Mouse (Mus musculus): Measurements from ENCODE around the gene Kcnmb4.
A peak's percentile ranks its signal among the peaks of the same experiment; 100 is the strongest.

The Kcnmb4 gene

DNA sequence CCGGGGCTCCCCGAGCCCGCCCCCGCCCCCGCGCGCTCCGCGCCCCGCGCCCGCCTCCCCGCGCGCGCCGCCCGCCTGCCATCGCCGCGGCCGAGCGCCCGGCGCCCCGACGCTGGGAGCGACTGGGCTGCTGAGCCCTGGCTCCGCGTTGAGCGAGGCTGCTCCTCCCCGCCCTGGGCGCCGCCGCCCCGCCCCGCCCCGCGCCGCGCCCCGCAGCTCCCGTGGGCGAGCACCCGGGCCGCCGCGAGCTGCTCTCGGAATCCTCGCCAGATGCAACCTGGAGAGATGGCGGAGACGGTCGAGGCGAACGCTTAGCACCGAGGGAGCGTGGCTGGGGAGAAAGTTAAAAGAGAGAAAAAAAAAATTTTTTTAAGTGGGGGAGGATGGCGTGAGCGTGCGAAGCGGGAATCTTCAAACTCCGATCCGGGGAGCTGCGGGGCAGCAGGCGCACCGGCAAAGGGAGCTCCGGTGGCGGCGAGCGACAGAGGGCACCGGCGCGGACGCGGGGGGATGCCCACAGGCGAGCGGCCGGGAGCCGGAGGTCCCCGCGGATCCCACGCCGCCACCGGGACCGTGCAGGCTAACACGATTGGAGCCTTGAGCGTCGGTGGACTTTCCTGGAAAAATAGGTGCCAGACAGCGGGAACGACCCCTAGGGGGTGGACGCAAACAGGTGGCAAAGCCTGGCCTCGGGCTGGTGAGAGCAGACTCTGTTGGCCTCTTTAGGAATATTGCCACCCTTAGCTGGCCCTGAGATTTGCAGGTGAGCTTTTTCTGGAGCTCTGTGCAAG lies at the start of gene Kcnmb4:
TSS of gene Kcnmb4 (minus strand) at position 120 of the 791 bp plus-strand sequence.
- no peak for DNase-seq (ENCODE audit: extremely low read depth, insufficient read length, low spot score)

- no peak for DNase-seq (ENCODE audit: extremely low read depth, insufficient read length, low spot score)
These were observed 45.9 kb upstream of the Kcnmb4 start for GRCm38 (mm10) chr10:116519588-116519987.

DNA sequence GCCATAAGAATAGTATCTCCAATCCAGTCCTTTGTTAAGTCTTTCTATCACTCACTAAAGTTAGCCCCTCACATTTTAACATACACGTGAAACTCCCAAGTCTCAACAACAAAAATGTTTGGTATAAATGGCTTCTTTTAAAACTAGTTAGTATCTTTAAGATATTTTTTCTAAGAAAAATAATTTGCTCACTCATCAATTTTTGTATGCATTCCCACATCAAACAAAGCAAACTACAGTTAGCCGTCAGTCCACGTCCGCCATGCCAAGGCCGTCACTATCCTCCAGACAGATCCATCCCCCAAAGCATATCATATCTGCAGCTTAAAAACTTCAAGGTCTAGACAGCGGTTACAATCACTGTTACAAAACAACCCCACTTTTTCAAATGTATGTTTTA lies 41.9 kb upstream of the Kcnmb4 start:
- no peak for DNase-seq (ENCODE audit: extremely low read depth, insufficient read length, low spot score)

DNA sequence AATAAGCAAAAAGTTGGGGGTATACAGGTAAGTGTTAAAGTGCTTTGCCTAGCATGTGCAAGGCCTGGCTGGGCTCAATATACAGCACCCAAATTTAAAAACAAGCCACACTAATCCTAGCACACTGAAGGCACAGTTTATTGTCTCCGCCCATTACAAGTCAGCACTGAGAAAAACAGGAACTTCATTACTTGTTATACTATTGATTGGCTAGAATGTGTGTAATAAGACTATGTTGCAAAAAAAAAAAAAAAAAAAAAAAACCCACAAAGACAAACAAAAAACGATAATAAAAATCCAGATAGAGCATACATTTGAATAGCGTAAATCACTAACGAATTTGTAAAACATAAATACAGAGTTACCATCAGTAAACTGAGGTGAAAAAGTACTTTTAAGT lies 41.5 kb upstream of the Kcnmb4 start:
- DNase-seq (ENCODE audit: extremely low read depth, insufficient read length, low spot score), result no peak

- DNase-seq (ENCODE audit: extremely low read depth, insufficient read length, low spot score), result no peak
These were observed 39.6 kb upstream of the Kcnmb4 start for GRCm38 (mm10) chr10:116513254-116513635.

DNA sequence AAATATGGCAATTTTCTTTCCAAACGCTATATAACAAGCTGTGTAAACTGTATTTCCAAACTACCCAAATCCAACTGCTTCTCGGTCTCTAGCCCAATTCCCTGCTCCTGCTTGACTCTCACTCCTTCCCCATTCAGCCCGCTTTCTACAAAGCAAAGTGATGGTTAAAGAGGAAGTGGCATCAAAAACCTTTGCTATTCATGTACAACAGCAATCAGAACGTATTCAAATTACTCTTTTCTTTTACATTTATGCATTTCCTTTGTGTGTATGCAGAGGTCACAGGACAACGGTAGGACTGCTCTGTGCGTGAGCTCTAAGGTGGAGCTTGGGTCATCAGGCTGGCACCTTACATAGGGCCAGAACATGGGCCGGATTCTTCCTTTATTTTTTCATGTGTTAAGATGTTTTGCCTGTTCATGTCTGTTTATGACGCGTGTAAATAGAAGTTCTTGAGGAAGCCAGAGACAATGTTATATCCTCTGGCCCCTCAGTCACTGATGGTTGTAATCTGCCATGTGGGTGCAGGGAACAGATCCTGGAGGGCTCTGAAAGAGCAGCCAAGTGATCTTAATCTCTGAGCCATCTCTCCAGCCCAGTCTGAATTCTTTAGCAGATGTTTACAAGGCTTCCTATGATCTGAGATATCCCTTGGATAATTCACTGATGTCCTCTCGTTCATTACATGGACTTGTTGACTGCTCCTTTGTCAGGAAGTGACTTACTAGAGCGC lies 39.0 kb upstream of the Kcnmb4 start:
- no peak for DNase-seq (ENCODE audit: extremely low read depth, insufficient read length, low spot score)

DNA sequence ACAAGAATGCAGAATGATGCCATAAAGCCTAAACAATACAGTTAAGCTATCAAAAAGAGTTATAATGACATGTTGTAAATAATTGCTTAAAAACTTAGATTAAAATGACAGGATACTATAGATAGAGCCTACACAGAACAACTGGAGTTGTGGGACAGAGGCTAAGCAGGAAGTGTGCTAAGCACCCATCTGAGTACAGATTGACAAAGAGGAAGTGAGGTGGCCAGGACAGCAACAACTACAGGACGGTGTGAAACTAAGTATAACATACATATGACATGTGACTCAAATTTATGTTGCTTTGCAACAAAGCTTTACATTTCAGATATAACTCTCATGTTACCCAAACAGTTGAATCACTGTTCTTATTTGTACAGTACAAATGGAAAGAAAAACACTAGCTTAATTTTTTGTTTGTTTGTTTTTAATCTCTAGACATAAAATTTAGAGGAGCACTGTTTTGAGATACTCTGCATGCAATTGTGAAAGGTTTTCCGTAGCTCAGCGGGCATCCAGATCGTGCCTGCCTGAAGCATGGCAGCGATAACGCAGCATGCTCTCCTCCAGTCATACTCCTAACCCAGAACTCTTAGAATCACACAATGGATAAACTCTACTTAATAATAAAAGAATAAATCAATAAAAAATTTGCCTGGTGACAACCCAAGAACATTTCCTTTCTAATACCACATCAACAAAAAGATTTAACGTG lies 31.8 kb upstream of the Kcnmb4 start:
- no peak for DNase-seq (ENCODE audit: extremely low read depth, insufficient read length, low spot score)

DNA sequence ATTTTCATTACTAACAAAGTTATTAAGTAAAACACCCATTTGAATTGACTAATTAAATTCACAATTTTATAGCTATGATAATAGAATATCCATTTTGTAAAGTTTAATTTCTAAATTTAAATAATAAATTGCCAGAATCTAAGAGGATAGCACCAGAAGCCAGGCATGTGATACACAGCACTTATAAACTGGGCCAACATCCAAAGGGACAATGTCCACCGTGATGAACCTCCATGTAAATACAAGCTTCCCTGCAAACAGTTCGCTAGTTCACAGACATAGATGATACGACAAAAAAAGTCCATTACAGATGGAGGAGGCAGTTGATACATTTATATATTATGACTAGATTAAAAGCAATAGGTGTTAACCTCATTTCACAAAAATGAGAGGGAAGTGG lies 19.1 kb upstream of the Kcnmb4 start:
- no peak for DNase-seq (ENCODE audit: extremely low read depth, insufficient read length, low spot score)

- DNase-seq (ENCODE audit: extremely low read depth, insufficient read length, low spot score), result no peak
These were observed 13.4 kb upstream of the Kcnmb4 start for GRCm38 (mm10) chr10:116486895-116487747.

GRCm38 (mm10) chr10:116481917-116482316 lies 8.2 kb upstream of the Kcnmb4 start:
- DNase-seq (ENCODE audit: extremely low read depth, insufficient read length, low spot score), result peak; percentile 16

DNA sequence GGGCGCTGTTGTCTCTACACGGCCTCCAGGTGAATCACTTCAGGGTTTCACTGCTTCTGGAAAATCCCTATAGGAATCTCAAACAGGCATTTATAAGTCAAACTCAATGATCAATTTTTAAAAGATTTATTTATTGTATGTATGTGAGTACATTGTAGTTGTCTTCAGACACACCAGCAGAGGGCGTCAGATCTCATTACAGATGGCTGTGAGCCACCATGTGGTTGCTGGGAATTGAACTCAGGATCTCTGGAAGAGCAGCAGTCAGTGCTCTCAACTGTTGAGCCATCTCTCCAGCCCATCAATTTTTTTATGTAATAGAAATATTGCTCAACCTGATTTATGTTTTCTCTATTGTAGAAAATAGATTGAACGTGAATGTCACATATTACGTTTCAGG lies 7.3 kb upstream of the Kcnmb4 start:
- no peak for DNase-seq (ENCODE audit: extremely low read depth, insufficient read length, low spot score)

DNA sequence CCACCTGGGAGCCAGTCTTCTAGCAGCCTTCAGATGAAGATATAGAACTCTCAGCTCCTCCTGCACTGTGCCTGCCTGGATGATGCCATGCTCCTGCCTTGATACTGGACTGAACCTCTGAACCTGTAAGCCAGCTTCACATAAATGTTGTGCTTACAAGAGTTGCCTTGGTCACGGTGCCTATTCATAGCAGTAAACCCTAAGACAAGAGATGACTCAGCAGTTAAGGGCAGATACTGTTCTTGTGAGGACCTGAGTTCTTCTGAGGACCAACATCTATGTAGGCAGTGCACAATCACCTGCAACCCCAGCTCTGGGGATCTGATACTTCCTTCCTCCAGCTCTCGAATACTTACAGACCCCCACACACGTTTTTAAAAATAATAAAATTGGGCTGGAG lies 2.9 kb upstream of the Kcnmb4 start:
- no peak for DNase-seq (ENCODE audit: extremely low read depth, insufficient read length, low spot score)

DNA sequence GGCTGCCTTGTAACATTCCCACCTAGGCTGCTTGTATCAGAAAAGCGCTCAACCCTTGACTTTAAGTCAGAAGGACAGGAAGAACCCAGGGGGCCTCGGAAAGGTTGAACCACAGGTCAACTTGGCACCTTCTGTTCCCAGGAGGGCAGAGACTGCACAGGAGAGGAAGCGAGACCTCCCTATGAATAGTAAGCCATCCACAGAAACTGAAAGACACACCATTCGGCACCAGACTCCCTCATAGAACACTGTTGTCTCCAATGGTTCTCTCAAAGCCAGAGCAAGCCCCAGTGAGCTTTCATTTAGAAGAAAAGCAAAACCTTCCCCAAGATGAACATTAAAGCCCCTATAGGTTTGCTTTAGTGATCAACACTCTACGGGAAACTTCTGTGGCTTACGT lies 2.0 kb upstream of the Kcnmb4 start:
- no peak for DNase-seq (ENCODE audit: extremely low read depth, insufficient read length, low spot score)

GRCm38 (mm10) chr10:116473071-116473758 lies 463 bp downstream of the Kcnmb4 start:
- DNase-seq (ENCODE audit: extremely low read depth, insufficient read length, low spot score), result peak; percentile 17

- no peak for DNase-seq (ENCODE audit: extremely low read depth, insufficient read length, low spot score)
These were observed 1.1 kb downstream of the Kcnmb4 start for GRCm38 (mm10) chr10:116472579-116472978.

- no peak for DNase-seq (ENCODE audit: extremely low read depth, insufficient read length, low spot score)
These were observed 3.3 kb downstream of the Kcnmb4 start for GRCm38 (mm10) chr10:116470306-116470925.

- no peak for DNase-seq (ENCODE audit: extremely low read depth, insufficient read length, low spot score)
These were observed 5.6 kb downstream of the Kcnmb4 start for GRCm38 (mm10) chr10:116468094-116468493.

DNA sequence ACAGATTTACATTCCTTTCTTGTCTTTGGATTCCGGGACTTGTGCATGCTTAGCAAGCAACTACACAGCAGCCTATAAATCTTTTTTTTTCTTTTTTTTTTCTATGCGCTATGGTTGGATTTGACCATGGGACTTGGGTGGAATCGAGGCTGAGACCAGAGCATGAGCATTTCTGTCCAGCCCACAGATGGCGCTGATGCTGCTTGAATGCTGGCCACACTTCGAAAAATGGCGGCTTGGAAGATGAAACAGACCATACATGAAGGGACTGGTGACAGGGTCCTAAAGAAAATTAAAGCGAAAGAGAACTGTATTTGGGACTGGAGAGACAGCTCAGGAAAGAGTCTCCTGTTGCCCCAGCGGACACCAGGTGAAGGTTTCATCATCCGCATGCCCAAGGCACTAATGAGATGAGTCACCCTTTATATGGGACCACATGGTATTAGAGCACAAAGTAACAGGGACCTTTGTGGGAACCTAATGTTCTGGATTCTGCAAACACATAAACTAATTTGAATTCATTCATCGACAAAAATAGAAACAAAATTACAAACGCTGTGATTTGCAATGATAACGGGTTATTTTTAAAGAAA lies 9.8 kb downstream of the Kcnmb4 start:
- DNase-seq (ENCODE audit: extremely low read depth, insufficient read length, low spot score), result no peak

DNA sequence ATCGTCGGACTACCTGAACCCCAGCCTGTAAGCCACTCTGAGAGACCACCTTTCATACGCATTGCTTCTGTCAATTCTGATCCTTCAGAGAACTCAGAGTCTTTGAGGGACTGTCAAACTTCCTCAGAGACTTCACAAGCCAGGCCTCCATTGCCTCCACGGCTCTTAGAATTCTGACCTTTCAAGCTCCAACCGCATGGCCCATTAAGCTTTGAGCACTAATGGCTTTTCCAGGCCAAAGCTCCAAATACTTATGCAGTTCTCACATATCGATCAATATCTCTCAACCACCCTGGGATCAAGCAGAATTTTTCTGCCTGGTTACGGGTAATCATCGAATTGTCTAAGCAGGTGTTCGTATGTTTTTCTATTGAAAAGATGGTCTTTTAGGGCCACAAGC lies 12.2 kb downstream of the Kcnmb4 start:
- DNase-seq (ENCODE audit: extremely low read depth, insufficient read length, low spot score), result no peak

All from 3134 (cell line).